Mouse (Mus musculus) cerebral cortex, adult 2 months (tissue): ENCODE data around the gene Olfr120.

ENCODE experiments used
- WGBS: fragments of 180-500 bp; shearing (Covaris S2); methylation state at CpG from one replicate; pipeline ENCODE4 v1.1.7; 2018; 5-methylcytosine and 5-hydroxymethylcytosine counted together

Gene Olfr120

GRCm38 (mm10) chr17:37721508-37721907 is at the start of gene Olfr120:
TSS of gene Olfr120 (plus strand) at chr17:37721808.
- 67% methylated on average over 1 of the region's 1 CpGs for WGBS

GRCm38 (mm10) chr17:37696264-37696663 is 25.3 kb upstream of the Olfr120 start, which contains the start of gene Olfr119:
TSS of gene Olfr119 (plus strand) at chr17:37696564.
- WGBS: 62% methylated on average over 1 of the region's 1 CpGs

GRCm38 (mm10) chr17:37738070-37738469 is 16.5 kb downstream of the Olfr120 start:
- WGBS: 51% methylated on average over 7 of the region's 7 CpGs

GRCm38 (mm10) chr17:37768307-37768706 is 46.7 kb downstream of the Olfr120 start, which contains the start of gene Olfr122:
TSS of gene Olfr122 (plus strand) at chr17:37768607.
- WGBS: 83% methylated on average over 4 of the region's 4 CpGs
